Comparison of ENCODE assay signal across 11 mouse cellular contexts in genomic region chr11:76358628-76359320, GRCm38 (mm10). TPM values are rescaled to one million over a fixed set of nuclear protein-coding genes. Genes with fewer than 3 reads are reported as not detected.
DNase-seq lines count a peak whose midpoint lies in the region; ATAC-seq and TF ChIP-seq lines count a peak whose summit lies in the region.
"Had no signal": no experiment of that assay in that cellular context is flagged by ENCODE, and none has a peak within 500 bp of the region (broad histone marks: within the 10 kb centered on the region; RNA-seq: fewer than 3 reads in every experiment).

No protein-coding gene starts in this region.

- WGBS in hindbrain, embryonic 11.5 days = 54% methylated on average over 14 of the region's 14 CpGs
- WGBS in hindbrain, embryonic 12.5 days = 53% methylated on average over 14 of the region's 14 CpGs
- 42% methylated on average over 14 of the region's 14 CpGs for WGBS in embryonic facial prominence, embryonic 14.5 days

- H3K4me1 ChIP-seq in hindbrain, embryonic 11.5 days (replicated peaks; ENCODE audit: control insufficient read depth, insufficient read depth, low read length) = peaks cover 16% of the 10 kb centered on the region
- H3K4me1 ChIP-seq in hindbrain, embryonic 12.5 days = peaks cover 55% of the 10 kb centered on the region
- H3K4me1 ChIP-seq in ES-Bruce4 (ENCODE audit: control insufficient read depth, insufficient read depth, low read length) = peaks cover 15% of the 10 kb centered on the region
- peaks cover 47% of the 10 kb centered on the region for H3K4me1 ChIP-seq in embryonic facial prominence, embryonic 14.5 days (ENCODE audit: control insufficient read depth, insufficient read depth, low read length)
- H3K4me1 ChIP-seq: liver, embryonic 13.5 days had no signal

- no peak overlapping the region for H3K4me2 ChIP-seq in hindbrain, embryonic 11.5 days (replicated peaks; ENCODE audit: low read depth, low read length)
- H3K4me2 ChIP-seq in hindbrain, embryonic 12.5 days (replicated peaks) = no peak overlapping the region
- no peak overlapping the region for H3K4me2 ChIP-seq in embryonic facial prominence, embryonic 14.5 days (ENCODE audit: low read depth, low read length)
- H3K4me2 ChIP-seq: liver, embryonic 13.5 days had no signal

- TF ChIP-seq POLR2A in ES-Bruce4 (IDR thresholded peaks at IDR 0.05; ENCODE audit: insufficient read depth, low read length) = no peak

- TF ChIP-seq CTCF in ES-Bruce4 (IDR thresholded peaks at IDR 0.05; ENCODE audit: low read depth, low read length) = no peak

- H3K36me3 ChIP-seq in hindbrain, embryonic 11.5 days (ENCODE audit: control insufficient read depth, insufficient read depth, low read length) = no peaks in the 10 kb centered on the region
- no peaks in the 10 kb centered on the region for H3K36me3 ChIP-seq in hindbrain, embryonic 12.5 days
- H3K36me3 ChIP-seq in ES-Bruce4 (ENCODE audit: control insufficient read depth, insufficient read depth, low read length, poor library complexity, severe bottlenecking) = no peaks in the 10 kb centered on the region
- H3K36me3 ChIP-seq in embryonic facial prominence, embryonic 14.5 days (ENCODE audit: control insufficient read depth, insufficient read depth, low read length) = no peaks in the 10 kb centered on the region
- H3K36me3 ChIP-seq: liver, embryonic 13.5 days had no signal

- ATAC-seq in hindbrain, embryonic 11.5 days (ENCODE audit: low FRiP score) = no peak
- no peak for ATAC-seq in hindbrain, embryonic 12.5 days (ENCODE audit: low FRiP score)
- peak; percentile 17; the same call in 1 of the 2 replicates for ATAC-seq in embryonic facial prominence, embryonic 14.5 days (ENCODE audit: low read depth)

- 0 out of 2 replicates have a peak overlapping the region, but pooled peaks have one; percentile 27 for H3K27ac ChIP-seq in hindbrain, embryonic 11.5 days (ENCODE audit: low read depth, low read length)
- no peak overlapping the region for H3K27ac ChIP-seq in hindbrain, embryonic 12.5 days
- H3K27ac ChIP-seq in ES-Bruce4 (ENCODE audit: insufficient read depth, low read length) = no peak overlapping the region
- H3K27ac ChIP-seq in embryonic facial prominence, embryonic 14.5 days (replicated peaks; ENCODE audit: low read depth, low read length) = no peak overlapping the region
- H3K27ac ChIP-seq: liver, embryonic 13.5 days had no signal

- no peaks in the 10 kb centered on the region for H3K27me3 ChIP-seq in hindbrain, embryonic 11.5 days (ENCODE audit: control insufficient read depth, insufficient read depth, low read length)
- no peaks in the 10 kb centered on the region for H3K27me3 ChIP-seq in hindbrain, embryonic 12.5 days
- no peaks in the 10 kb centered on the region for H3K27me3 ChIP-seq in ES-Bruce4 (ENCODE audit: control insufficient read depth, insufficient read depth, low read length, poor library complexity, severe bottlenecking)
- H3K27me3 ChIP-seq in embryonic facial prominence, embryonic 14.5 days (replicated peaks; ENCODE audit: control insufficient read depth, insufficient read depth, low read length) = no peaks in the 10 kb centered on the region
- H3K27me3 ChIP-seq: liver, embryonic 13.5 days had no signal

- no peak for TF ChIP-seq EP300 in ES-Bruce4 (IDR thresholded peaks at IDR 0.05; ENCODE audit: insufficient read depth, low read depth, low read length)

- DNase-seq in hindbrain, embryonic 11.5 days (ENCODE audit: low spot score) = no peak
- DNase-seq in embryonic facial prominence, embryonic 14.5 days (ENCODE audit: low spot score) = peak; percentile 86
- DNase-seq in kidney, postnatal 14 days = peak; percentile 55
- no peak for DNase-seq in embryo, embryonic 10.5 days (ENCODE audit: low spot score)
- DNase-seq in adrenal gland, postnatal 10 days = no peak
- DNase-seq: adrenal gland, postnatal 14 days; cerebellum, adult 9-11 months; liver, embryonic 13.5 days; thymus, postnatal 25 days had no signal

- H3K9ac ChIP-seq in hindbrain, embryonic 11.5 days (ENCODE audit: low read depth, low read length) = no peak overlapping the region
- H3K9ac ChIP-seq in hindbrain, embryonic 12.5 days = no peak overlapping the region
- H3K9ac ChIP-seq in ES-Bruce4 (ENCODE audit: low read depth, poor library complexity, severe bottlenecking) = peak overlapping the region; percentile 55
- H3K9ac ChIP-seq in embryonic facial prominence, embryonic 14.5 days (ENCODE audit: low read depth, low read length) = 0 out of 2 replicates have a peak overlapping the region, but pooled peaks have one; percentile 16
- H3K9ac ChIP-seq: liver, embryonic 13.5 days had no signal

- no peaks in the 10 kb centered on the region for H3K9me3 ChIP-seq in hindbrain, embryonic 11.5 days (ENCODE audit: control insufficient read depth, low read length)
- H3K9me3 ChIP-seq in hindbrain, embryonic 12.5 days (replicated peaks) = no peaks in the 10 kb centered on the region
- H3K9me3 ChIP-seq in ES-Bruce4 (replicated peaks; ENCODE audit: control insufficient read depth, insufficient read depth, low read length, poor library complexity, severe bottlenecking) = no peaks in the 10 kb centered on the region
- no peaks in the 10 kb centered on the region for H3K9me3 ChIP-seq in embryonic facial prominence, embryonic 14.5 days (ENCODE audit: control insufficient read depth, low read length)
- H3K9me3 ChIP-seq: liver, embryonic 13.5 days had no signal

- H3K4me3 ChIP-seq in hindbrain, embryonic 11.5 days (ENCODE audit: low read depth, low read length) = no peak overlapping the region
- H3K4me3 ChIP-seq in hindbrain, embryonic 12.5 days = no peak overlapping the region
- H3K4me3 ChIP-seq in ES-Bruce4 (ENCODE audit: low read depth, low read length) = no peak overlapping the region
- no peak overlapping the region for H3K4me3 ChIP-seq in embryonic facial prominence, embryonic 14.5 days (ENCODE audit: low read depth, low read length)
- H3K4me3 ChIP-seq: liver, embryonic 13.5 days had no signal

RNA-seq across cellular contexts. Expression of gene Nxn, which starts 40.2 kb away (rescaled TPM):
- 40.0 and 45.2 TPM in 2 replicates for polyA plus RNA-seq in hindbrain, embryonic 11.5 days (2014; fragmentation: Nextera tagmentation; extraction: Ambion mirVana)
- 54.3 and 57.3 TPM in 2 replicates for polyA plus RNA-seq in hindbrain, embryonic 12.5 days (2016; fragmentation: Nextera tagmentation; extraction: Ambion mirVana)
- 51.7 and 57.7 TPM in 2 replicates for polyA plus RNA-seq in ES-Bruce4 (2011; ENCODE audit: insufficient read depth, insufficient read length, low read depth, missing spikeins)
- polyA plus RNA-seq in embryonic facial prominence, embryonic 14.5 days (2014; fragmentation: Nextera tagmentation; extraction: Ambion mirVana) = 63.8 and 70.2 TPM in 2 replicates
- 10 to 100 TPM; 22.5 to 25.0 TPM for total RNA-seq in adrenal gland, postnatal 10 days (2021)

RNA-seq across cellular contexts. Expression of gene Timm22, which starts 48.0 kb away (rescaled TPM):
- 113 and 116 TPM in 2 replicates for polyA plus RNA-seq in hindbrain, embryonic 11.5 days (2014; fragmentation: Nextera tagmentation; extraction: Ambion mirVana)
- polyA plus RNA-seq in hindbrain, embryonic 12.5 days (2016; fragmentation: Nextera tagmentation; extraction: Ambion mirVana) = 111 and 113 TPM in 2 replicates
- 16.9 and 19.1 TPM in 2 replicates for polyA plus RNA-seq in ES-Bruce4 (2011; ENCODE audit: insufficient read depth, insufficient read length, low read depth, missing spikeins)
- 113 and 124 TPM in 2 replicates for polyA plus RNA-seq in embryonic facial prominence, embryonic 14.5 days (2014; fragmentation: Nextera tagmentation; extraction: Ambion mirVana)
- 10 to 100 TPM; 45.2 to 47.5 TPM for total RNA-seq in adrenal gland, postnatal 10 days (2021)

Comparison
In these comparisons a context has a peak if more than half of its experiments do, and no peak if none do; other contexts are left out.
1. DNase-seq: peak in embryonic facial prominence, embryonic 14.5 days (single experiment) and kidney, postnatal 14 days (single experiment); none in hindbrain, embryonic 11.5 days (single experiment), embryo, embryonic 10.5 days (single experiment) and adrenal gland, postnatal 10 days (single experiment).
2. H3K9ac ChIP-seq: peak in ES-Bruce4 (single experiment) and embryonic facial prominence, embryonic 14.5 days (single experiment); none in hindbrain, embryonic 11.5 days (single experiment) and hindbrain, embryonic 12.5 days (single experiment).